Mouse (Mus musculus): Measurements from ENCODE around the gene Commd1.

Gene Commd1

DNA sequence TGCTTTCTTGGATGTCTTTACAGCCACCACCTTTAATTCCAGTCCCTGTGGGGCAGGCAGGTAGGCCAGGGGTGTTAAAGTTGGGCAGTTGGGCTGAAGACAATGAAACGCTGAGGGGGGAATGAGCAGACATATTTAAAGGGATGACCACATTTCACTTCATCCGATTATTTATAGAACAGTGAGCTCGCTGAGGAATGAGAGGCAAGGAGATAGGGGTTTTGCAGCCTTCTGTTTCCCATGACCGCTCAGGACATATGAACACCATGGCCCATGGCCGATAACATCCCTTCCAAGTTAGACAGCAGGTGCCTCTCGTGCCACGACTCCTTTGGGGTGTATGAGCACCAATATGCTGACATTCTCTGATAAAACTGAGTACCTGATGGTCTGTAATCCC is 70.4 kb downstream of the Commd1 start:
- Histone ChIP-seq H3K4me3 (replicated peaks; ENCODE audit: low read length) (no peak overlapping the region), H3K36me3 (ENCODE audit: insufficient read depth, low read length) (peaks cover 5% of the 10 kb centered on the region; the same call in 1 of the 2 replicates), H3K9me3 (ENCODE audit: low read length) (no peaks in the 10 kb centered on the region), H3K27me3 (ENCODE audit: insufficient read depth, low read length) (no peaks in the 10 kb centered on the region), H3K4me1 (replicated peaks; ENCODE audit: low read depth, low read length) (no peaks in the 10 kb centered on the region)
- TF ChIP-seq POU5F1 (IDR thresholded peaks at IDR 0.05; ENCODE audit: borderline replicate concordance, low read length), result no peak
- TF ChIP-seq CTCF (conservative IDR thresholded peaks at IDR 0.05; ENCODE audit: low read length), result no peak
- no peak for TF ChIP-seq NANOG (IDR thresholded peaks at IDR 0.05; ENCODE audit: borderline replicate concordance, low read length)

DNA sequence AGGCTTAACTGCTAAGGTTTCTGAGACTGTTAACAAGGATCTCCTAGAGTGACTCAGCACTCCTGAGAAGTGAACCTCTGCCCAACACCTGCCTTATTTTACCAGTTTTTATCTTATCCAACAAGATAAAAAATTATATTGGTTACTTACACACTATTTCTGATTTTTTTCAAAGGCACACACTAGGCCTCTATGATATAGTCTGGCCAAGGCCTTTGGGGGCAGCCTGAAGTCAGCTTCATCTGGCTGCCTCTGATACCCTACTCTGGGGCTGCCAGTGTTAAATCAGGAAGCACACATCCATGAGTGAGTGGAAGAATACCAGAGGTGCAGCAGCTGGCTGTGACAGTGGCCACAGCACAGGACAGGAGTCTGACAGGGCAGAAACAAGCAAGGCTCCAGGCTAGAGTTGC is 75.7 kb downstream of the Commd1 start:
- Histone ChIP-seq H3K4me3 (replicated peaks; ENCODE audit: low read length) (no peak overlapping the region), H3K9me3 (ENCODE audit: low read length) (peaks cover 30% of the 10 kb centered on the region), H3K36me3 (ENCODE audit: insufficient read depth, low read length) (peaks cover 9% of the 10 kb centered on the region), H3K4me1 (replicated peaks; ENCODE audit: low read depth, low read length) (0 out of 2 replicates have a peak, but pooled peaks cover 3% of the 10 kb centered on the region), H3K27me3 (ENCODE audit: insufficient read depth, low read length) (no peaks in the 10 kb centered on the region)
- TF ChIP-seq NANOG (IDR thresholded peaks at IDR 0.05; ENCODE audit: borderline replicate concordance, low read length), result no peak
- TF ChIP-seq CTCF (conservative IDR thresholded peaks at IDR 0.05; ENCODE audit: low read length), result no peak
- TF ChIP-seq POU5F1 (IDR thresholded peaks at IDR 0.05; ENCODE audit: borderline replicate concordance, low read length), result no peak

DNA sequence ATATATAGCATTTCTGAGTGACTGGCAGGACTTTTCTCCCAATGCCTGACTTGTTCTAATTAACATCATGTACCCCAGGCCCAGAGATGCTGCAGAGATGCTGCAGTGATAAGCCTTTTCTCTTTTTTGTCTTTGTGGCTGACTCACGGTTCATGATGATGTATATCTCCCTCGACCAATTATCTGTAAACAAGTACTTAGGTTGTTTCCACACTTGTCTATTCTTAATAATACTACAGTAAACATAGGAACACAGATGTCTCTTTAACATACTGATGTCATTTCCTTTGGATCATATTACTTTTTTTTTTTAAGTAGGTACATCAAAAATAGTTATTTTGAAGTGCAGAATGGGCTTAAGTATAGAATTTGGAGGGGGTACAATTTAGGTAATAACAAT is 79.3 kb downstream of the Commd1 start:
- Histone ChIP-seq H3K9me3 (ENCODE audit: low read length) (peaks cover 48% of the 10 kb centered on the region), H3K27me3 (ENCODE audit: insufficient read depth, low read length) (no peaks in the 10 kb centered on the region), H3K36me3 (ENCODE audit: insufficient read depth, low read length) (peaks cover 33% of the 10 kb centered on the region), H3K4me1 (replicated peaks; ENCODE audit: low read depth, low read length) (peaks cover 16% of the 10 kb centered on the region), H3K4me3 (replicated peaks; ENCODE audit: low read length) (no peak overlapping the region)
- no peak for TF ChIP-seq CTCF (conservative IDR thresholded peaks at IDR 0.05; ENCODE audit: low read length)

DNA sequence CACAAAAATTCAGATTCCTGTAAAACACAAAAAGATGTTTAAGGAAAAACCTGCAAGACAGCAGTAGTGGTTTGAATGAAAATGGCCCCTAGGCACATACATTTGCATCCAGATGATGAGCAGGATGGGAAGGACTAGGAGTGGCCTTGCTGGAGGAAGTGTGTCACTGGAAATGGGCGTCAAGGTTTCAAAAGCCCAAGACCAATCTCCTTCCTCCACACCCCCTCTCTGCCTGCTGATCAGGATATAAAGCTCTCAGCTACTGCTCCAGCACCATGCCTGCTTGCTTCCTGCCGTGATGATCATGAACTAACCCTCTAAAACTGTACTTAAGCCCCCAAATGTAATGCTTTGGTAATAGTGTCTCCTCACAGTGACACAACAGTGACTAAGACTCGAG is 82.1 kb downstream of the Commd1 start:
- TF ChIP-seq NANOG (IDR thresholded peaks at IDR 0.05; ENCODE audit: borderline replicate concordance, low read length) (no peak), POU5F1 (IDR thresholded peaks at IDR 0.05; ENCODE audit: borderline replicate concordance, low read length) (no peak), CTCF (conservative IDR thresholded peaks at IDR 0.05; ENCODE audit: low read length) (no peak)
- peaks cover 48% of the 10 kb centered on the region for H3K9me3 ChIP-seq (ENCODE audit: low read length)
- peaks cover 33% of the 10 kb centered on the region for H3K36me3 ChIP-seq (ENCODE audit: insufficient read depth, low read length)
- H3K4me3 ChIP-seq (replicated peaks; ENCODE audit: low read length), result no peak overlapping the region
- H3K4me1 ChIP-seq (replicated peaks; ENCODE audit: low read depth, low read length), result peaks cover 21% of the 10 kb centered on the region
- H3K27me3 ChIP-seq (ENCODE audit: insufficient read depth, low read length), result no peaks in the 10 kb centered on the region

DNA sequence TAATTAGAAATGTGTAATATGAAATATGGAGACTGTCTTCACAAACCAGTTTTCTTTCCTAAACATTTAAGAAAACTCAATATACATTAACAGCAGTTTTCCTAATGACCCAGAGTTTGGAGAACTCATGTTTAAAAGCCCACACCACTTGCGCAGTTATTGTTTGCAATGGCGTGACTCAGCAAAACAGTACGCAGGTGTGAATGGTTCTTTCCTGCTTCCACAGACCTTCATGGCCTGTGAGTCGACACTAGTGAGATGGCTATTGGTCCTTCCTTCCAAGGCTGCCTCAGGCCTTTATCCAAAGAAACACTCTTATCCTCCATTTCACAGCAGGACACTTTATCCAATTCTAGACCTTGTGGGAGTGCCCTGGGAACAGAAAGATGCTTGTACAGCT is 84.5 kb downstream of the Commd1 start:
- H3K4me3 ChIP-seq (replicated peaks; ENCODE audit: low read length), result no peak overlapping the region
- peaks cover 21% of the 10 kb centered on the region for H3K4me1 ChIP-seq (replicated peaks; ENCODE audit: low read depth, low read length)
- no peaks in the 10 kb centered on the region for H3K27me3 ChIP-seq (ENCODE audit: insufficient read depth, low read length)
- TF ChIP-seq CTCF (conservative IDR thresholded peaks at IDR 0.05; ENCODE audit: low read length), result no peak
- TF ChIP-seq POU5F1 (IDR thresholded peaks at IDR 0.05; ENCODE audit: borderline replicate concordance, low read length), result no peak
- TF ChIP-seq NANOG (IDR thresholded peaks at IDR 0.05; ENCODE audit: borderline replicate concordance, low read length), result no peak
- H3K9me3 ChIP-seq (ENCODE audit: low read length), result peaks cover 29% of the 10 kb centered on the region
- peaks cover 28% of the 10 kb centered on the region for H3K36me3 ChIP-seq (ENCODE audit: insufficient read depth, low read length)

DNA sequence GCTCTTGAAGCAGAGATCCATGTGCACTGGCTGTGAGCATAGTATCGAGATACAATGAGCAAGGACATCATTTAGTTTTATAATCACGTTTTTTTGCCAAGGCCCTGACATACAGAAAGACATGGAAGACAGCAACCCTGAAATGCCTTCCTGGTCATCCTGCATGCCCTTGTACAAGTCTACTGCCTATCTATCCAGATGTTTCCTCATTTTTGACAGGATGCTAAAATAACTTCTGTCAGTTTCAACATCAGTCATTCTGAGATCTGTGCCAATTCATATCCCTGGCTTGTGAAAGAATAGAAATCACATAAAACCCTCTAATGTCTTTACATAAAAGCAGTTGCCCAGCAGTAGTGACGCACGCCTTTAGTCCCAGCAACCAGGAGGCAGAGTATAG is 85.1 kb downstream of the Commd1 start:
- Histone ChIP-seq H3K4me1 (replicated peaks; ENCODE audit: low read depth, low read length) (peaks cover 21% of the 10 kb centered on the region), H3K4me3 (replicated peaks; ENCODE audit: low read length) (no peak overlapping the region), H3K9me3 (ENCODE audit: low read length) (peaks cover 25% of the 10 kb centered on the region), H3K27me3 (ENCODE audit: insufficient read depth, low read length) (no peaks in the 10 kb centered on the region), H3K36me3 (ENCODE audit: insufficient read depth, low read length) (peaks cover 28% of the 10 kb centered on the region)
- TF ChIP-seq POU5F1 (IDR thresholded peaks at IDR 0.05; ENCODE audit: borderline replicate concordance, low read length) (no peak), CTCF (conservative IDR thresholded peaks at IDR 0.05; ENCODE audit: low read length) (no peak), NANOG (IDR thresholded peaks at IDR 0.05; ENCODE audit: borderline replicate concordance, low read length) (no peak)

DNA sequence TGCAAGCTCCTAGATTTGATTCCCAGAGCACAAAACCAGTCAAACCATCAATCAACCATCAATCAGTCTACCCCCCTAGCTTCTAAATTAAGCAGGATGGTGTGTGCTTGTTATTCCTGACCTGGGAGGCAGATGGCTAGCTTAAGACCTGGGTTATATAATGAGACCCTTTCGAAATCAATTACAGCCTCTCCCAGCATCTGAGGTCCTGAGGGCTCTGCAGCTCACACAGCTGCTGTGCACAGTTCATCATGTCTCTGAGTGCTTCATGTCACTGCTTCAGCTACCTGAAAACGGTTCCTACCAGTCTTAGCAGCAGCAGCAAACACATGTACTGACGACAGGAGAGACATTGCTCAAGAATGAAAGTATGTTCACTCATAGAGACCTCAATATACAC is 89.1 kb downstream of the Commd1 start:
- TF ChIP-seq CTCF (conservative IDR thresholded peaks at IDR 0.05; ENCODE audit: low read length), result no peak
- no peak for TF ChIP-seq NANOG (IDR thresholded peaks at IDR 0.05; ENCODE audit: borderline replicate concordance, low read length)
- no peak for TF ChIP-seq POU5F1 (IDR thresholded peaks at IDR 0.05; ENCODE audit: borderline replicate concordance, low read length)
- no peak overlapping the region for H3K4me3 ChIP-seq (replicated peaks; ENCODE audit: low read length)
- peaks cover 5% of the 10 kb centered on the region; the same call in 1 of the 2 replicates for H3K9me3 ChIP-seq (ENCODE audit: low read length)
- H3K36me3 ChIP-seq (ENCODE audit: insufficient read depth, low read length), result no peaks in the 10 kb centered on the region
- peaks cover 8% of the 10 kb centered on the region for H3K4me1 ChIP-seq (replicated peaks; ENCODE audit: low read depth, low read length)
- H3K27me3 ChIP-seq (ENCODE audit: insufficient read depth, low read length), result no peaks in the 10 kb centered on the region

DNA sequence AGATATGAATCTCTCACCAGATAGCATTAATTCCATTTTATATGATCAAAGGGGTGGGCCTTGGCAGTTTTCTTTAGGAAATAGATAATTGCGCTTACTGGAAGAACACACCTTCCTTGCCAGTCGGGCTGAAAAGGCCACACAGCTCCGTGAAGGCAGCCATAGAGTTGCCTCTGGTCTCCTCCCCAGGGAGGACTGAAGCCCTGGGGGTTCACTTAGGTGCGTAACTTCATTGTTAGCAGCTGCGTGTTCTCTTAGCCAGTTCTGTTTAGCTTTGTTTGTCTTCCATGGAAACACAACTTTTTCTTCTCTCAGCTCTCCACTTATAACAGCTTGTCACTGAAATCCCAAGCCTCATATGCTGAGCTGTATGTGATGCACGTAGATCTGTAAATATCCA is 89.7 kb downstream of the Commd1 start:
- 0 out of 2 replicates have a peak, but pooled peaks cover 3% of the 10 kb centered on the region for H3K4me1 ChIP-seq (replicated peaks; ENCODE audit: low read depth, low read length)
- no peaks in the 10 kb centered on the region for H3K27me3 ChIP-seq (ENCODE audit: insufficient read depth, low read length)
- no peak overlapping the region for H3K4me3 ChIP-seq (replicated peaks; ENCODE audit: low read length)
- TF ChIP-seq POU5F1 (IDR thresholded peaks at IDR 0.05; ENCODE audit: borderline replicate concordance, low read length), result no peak
- TF ChIP-seq CTCF (conservative IDR thresholded peaks at IDR 0.05; ENCODE audit: low read length), result no peak
- no peak for TF ChIP-seq NANOG (IDR thresholded peaks at IDR 0.05; ENCODE audit: borderline replicate concordance, low read length)
- peaks cover 5% of the 10 kb centered on the region; the same call in 1 of the 2 replicates for H3K9me3 ChIP-seq (ENCODE audit: low read length)
- no peaks in the 10 kb centered on the region for H3K36me3 ChIP-seq (ENCODE audit: insufficient read depth, low read length)

DNA sequence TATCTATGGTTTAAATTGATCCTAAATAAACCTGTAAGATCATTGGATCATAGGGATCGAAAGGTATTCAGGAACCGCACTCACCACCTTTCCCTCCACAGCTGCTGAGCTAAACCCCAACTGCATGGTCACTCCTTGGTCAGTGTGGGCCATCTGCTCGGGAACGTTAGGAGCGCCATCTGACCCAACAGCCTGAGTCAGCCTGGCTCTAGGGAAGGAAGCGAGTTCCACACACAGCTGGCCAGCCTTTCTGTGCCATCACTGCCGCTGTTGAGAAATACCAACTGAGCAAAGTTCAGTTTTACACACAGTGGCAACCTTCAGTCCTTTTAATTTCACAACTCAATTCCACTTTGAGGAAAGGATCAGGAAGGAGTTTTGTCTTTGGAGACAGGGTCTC is 90.3 kb downstream of the Commd1 start:
- H3K27me3 ChIP-seq (ENCODE audit: insufficient read depth, low read length), result no peaks in the 10 kb centered on the region
- TF ChIP-seq NANOG (IDR thresholded peaks at IDR 0.05; ENCODE audit: borderline replicate concordance, low read length), result no peak
- TF ChIP-seq CTCF (conservative IDR thresholded peaks at IDR 0.05; ENCODE audit: low read length), result no peak
- no peak for TF ChIP-seq POU5F1 (IDR thresholded peaks at IDR 0.05; ENCODE audit: borderline replicate concordance, low read length)
- 0 out of 2 replicates have a peak, but pooled peaks cover 3% of the 10 kb centered on the region for H3K4me1 ChIP-seq (replicated peaks; ENCODE audit: low read depth, low read length)
- no peak overlapping the region for H3K4me3 ChIP-seq (replicated peaks; ENCODE audit: low read length)
- H3K9me3 ChIP-seq (ENCODE audit: low read length), result peaks cover 5% of the 10 kb centered on the region; the same call in 1 of the 2 replicates
- no peaks in the 10 kb centered on the region for H3K36me3 ChIP-seq (ENCODE audit: insufficient read depth, low read length)
